Mouse (Mus musculus) C2C12 (cell line): ENCODE results near the gene Calm1. TPM values are rescaled to one million over a fixed set of nuclear protein-coding genes. Genes with fewer than 3 reads are reported as not detected.

Experiments
- H3K27me3 ChIP-seq: one replicate; pipeline ENCODE4 v1.6.1; 2011; ENCODE audit not compliant: control insufficient read depth, insufficient read depth, insufficient read length
- H3K36me3 ChIP-seq: one replicate; pipeline ENCODE4 v1.6.1; 2011; ENCODE audit not compliant: control insufficient read depth, insufficient read depth
- H3K4me3 ChIP-seq: one replicate; pipeline ENCODE4 v1.5.1; 2011; ENCODE audit warnings: mild to moderate bottlenecking, control low read depth; ENCODE audit not compliant: poor library complexity, insufficient read depth, severe bottlenecking
- H3K79me2 ChIP-seq: one replicate; pipeline ENCODE4 v1.6.1; 2011; ENCODE audit not compliant: control insufficient read depth, insufficient read depth
- H3K79me3 ChIP-seq: one replicate; pipeline ENCODE4 v1.6.1; 2011; ENCODE audit warnings: low read depth, control low read depth
- H3ac ChIP-seq: one replicate; pipeline ENCODE3; 2011; ENCODE audit warnings: low read depth; ENCODE audit not compliant: control insufficient read depth, insufficient read length
- CEBPB ChIP-seq: IDR thresholded peaks from one replicate; pipeline ENCODE4 v1.6.1; 2011; ENCODE audit warnings: low read depth, mild to moderate bottlenecking, control low read depth, moderate library complexity
- CTCF ChIP-seq: IDR thresholded peaks from one replicate; pipeline ENCODE4 v1.5.1; 2011; ENCODE audit not compliant: control insufficient read depth, insufficient read depth, insufficient read length
- FOSL1 ChIP-seq: IDR thresholded peaks from one replicate; pipeline ENCODE4 v1.8.0; 2011; ENCODE audit warnings: mild to moderate bottlenecking, low read length; ENCODE audit not compliant: poor library complexity, insufficient read depth, severe bottlenecking
- MAX ChIP-seq: IDR thresholded peaks from one replicate; pipeline ENCODE4 v1.6.1; 2011; ENCODE audit warnings: mild to moderate bottlenecking, control low read depth
- MYOD1 ChIP-seq: IDR thresholded peaks from one replicate; pipeline ENCODE4 v1.6.1; 2011; ENCODE audit warnings: low read depth; ENCODE audit not compliant: control insufficient read depth, insufficient read length
- MYOG ChIP-seq: IDR thresholded peaks from one replicate; pipeline ENCODE4 v1.6.1; 2011; ENCODE audit not compliant: control insufficient read depth, insufficient read length; ENCODE audit errors: extremely low read depth
- USF1 ChIP-seq: IDR thresholded peaks from one replicate; pipeline ENCODE4 v1.6.1; 2011; ENCODE audit warnings: low read depth, mild to moderate bottlenecking, control low read depth, moderate library complexity
- polyA plus RNA-seq: library from polyadenylated mRNA; unstranded; fragments of >200 nt; fragmentation: generic; extraction: Trizol; gene quantifications from one replicate; pipeline ENCODE4 v1.2.1, GENCODE M21; 2012; ENCODE audit warnings: missing spikeins

Calm1 gene
- polyA plus RNA-seq, 1 experiment = 397 TPM

DNA sequence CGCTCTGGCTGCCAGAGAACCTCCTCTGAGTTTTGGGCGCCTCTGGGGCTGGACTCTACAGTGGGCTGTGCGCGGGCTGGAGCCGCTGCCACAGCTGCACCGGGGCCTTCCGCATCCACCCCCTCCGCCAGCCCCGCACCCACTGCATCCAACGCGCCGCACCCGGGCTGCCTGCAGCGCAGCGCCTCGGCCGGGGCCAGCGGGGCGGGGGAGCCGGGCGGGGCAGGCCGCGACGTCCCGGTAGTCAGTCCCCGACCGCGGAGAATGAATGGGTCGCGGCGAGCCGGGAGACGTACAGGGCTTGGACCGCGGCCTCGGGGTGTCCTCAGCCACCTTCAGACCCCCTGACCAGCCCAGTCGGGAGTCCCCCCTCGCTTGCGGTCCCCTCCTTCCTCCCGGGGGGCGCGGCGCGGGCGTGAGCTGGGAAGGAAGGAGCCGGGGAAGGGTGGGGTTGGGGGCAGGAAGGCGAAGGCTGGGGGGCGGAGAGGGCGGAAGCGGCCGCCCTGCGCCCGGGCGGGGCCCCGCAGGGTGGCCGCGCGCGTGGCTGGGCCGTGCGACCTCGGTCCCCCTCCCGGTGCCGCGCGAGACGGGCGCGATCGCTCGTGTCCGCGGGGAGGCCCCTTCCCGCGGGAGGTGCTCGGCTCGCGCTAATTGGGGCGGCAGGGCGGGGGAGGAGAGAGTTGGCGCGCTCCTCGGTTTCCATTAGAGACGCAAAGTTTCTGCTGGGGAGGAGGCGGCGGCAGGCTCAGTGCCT is 833 bp downstream of the Calm1 start:
- H3K79me3 ChIP-seq = peaks cover 50% of the 10 kb centered on the region

DNA sequence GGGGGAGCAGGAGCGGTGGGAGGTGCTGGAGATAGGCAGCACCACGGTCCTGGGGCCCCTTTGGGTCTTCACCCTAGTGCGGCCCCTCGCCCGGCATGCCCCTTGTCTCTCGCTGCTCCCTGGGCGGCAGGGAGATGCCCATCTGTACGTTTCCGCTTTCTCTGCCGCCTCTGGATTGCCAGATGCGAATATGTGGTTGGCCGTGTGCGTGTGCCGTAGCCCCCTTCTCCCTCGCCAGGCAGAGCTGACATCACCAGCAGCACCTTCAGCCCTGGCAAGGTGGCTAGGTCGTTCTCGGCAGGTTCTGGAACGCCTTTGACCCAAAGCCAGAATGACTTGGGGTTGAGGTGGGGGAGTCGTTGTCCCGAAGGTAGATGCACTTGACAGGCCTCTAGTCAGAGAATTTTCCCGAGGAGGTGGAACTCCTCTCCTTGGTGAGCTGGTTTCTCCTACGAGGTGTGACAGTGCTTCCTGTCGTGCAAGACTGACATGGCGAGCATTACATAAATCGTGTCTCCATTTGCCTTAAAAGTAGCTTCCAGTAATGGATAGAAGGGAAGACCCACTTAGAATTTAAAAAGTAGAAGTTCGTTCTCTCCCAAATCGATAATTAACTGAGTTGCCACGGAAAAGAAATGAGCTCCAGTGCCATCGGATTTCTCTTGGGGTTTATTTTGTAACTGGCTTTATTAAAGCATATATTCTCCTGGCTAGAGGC is 1.6 kb downstream of the Calm1 start:
- Histone ChIP-seq H3K27me3 (no peaks in the 10 kb centered on the region), H3ac (peak overlapping the region; percentile 66), H3K36me3 (peaks cover 38% of the 10 kb centered on the region), H3K4me3 (peak overlapping the region; percentile 97), H3K79me2 (peaks cover 65% of the 10 kb centered on the region), H3K79me3 (peaks cover 54% of the 10 kb centered on the region)
- no peak for TF ChIP-seq MAX

More for the DNA sequence above, 833 bp downstream of the Calm1 start:
- H3K79me2 ChIP-seq = peaks cover 58% of the 10 kb centered on the region
- H3K27me3 ChIP-seq = no peaks in the 10 kb centered on the region
- H3ac ChIP-seq = peak overlapping the region; percentile 66
- H3K4me3 ChIP-seq = peak overlapping the region; percentile 97
- H3K36me3 ChIP-seq = peaks cover 31% of the 10 kb centered on the region
- no peak for TF ChIP-seq FOSL1
- TF ChIP-seq MYOG = no peak
- no peak for TF ChIP-seq MYOD1
- no peak for TF ChIP-seq USF1
- no peak for TF ChIP-seq CTCF
- no peak for TF ChIP-seq CEBPB

DNA sequence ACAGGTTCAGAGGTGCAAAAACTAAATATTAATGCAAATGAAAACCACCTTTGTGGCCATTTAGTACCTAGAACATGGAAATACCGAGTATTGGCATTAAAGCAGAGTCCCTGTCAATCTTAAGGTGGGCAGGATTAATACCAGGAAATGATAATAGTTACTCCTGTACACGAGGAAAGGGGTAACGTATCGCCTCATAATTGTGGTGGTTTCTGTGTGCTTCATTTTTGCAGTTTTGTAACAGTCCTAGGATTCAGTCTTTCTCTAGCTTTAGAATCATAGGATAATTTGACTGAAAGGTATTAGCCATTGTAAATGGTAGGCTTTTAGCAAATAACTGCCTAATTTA is 2.1 kb downstream of the Calm1 start:
- no peak overlapping the region for H3ac ChIP-seq
- peaks cover 54% of the 10 kb centered on the region for H3K79me3 ChIP-seq
- no peaks in the 10 kb centered on the region for H3K27me3 ChIP-seq
- H3K36me3 ChIP-seq = peaks cover 43% of the 10 kb centered on the region
- no peak for TF ChIP-seq CEBPB
- TF ChIP-seq FOSL1 = no peak
- TF ChIP-seq USF1 = no peak
- no peak for TF ChIP-seq MAX
- TF ChIP-seq CTCF = no peak
- no peak for TF ChIP-seq MYOG
- no peak for TF ChIP-seq MYOD1
- H3K79me2 ChIP-seq = peaks cover 65% of the 10 kb centered on the region
- H3K4me3 ChIP-seq = peak overlapping the region; percentile 97

DNA sequence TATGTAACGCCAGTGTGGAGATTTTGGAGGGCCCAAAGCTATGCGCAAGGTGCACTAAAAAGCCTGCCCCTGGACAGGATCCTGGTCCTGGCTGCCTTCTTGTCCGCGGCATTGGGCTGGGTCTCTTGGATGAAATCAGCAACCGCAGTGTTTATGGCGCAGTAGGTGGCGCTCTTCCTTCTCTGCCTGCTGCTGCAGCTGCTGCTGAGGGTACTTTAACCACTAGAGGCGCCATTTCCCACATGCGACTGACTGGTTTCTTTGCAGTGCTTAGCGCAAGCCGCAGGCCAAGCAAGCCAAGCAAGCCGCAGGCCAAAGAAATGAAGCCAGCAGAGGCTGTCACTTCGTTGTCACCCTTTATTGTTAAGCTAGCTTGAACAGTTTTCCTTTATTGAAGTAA is 2.6 kb downstream of the Calm1 start:
- Histone ChIP-seq H3K4me3 (peak overlapping the region; percentile 97), H3ac (no peak overlapping the region), H3K79me2 (peaks cover 65% of the 10 kb centered on the region), H3K36me3 (peaks cover 48% of the 10 kb centered on the region), H3K79me3 (peaks cover 54% of the 10 kb centered on the region), H3K27me3 (no peaks in the 10 kb centered on the region)
- TF ChIP-seq MYOD1 (peak; percentile 70), MYOG (no peak), FOSL1 (no peak), USF1 (no peak), CEBPB (no peak), MAX (peak; percentile 83), CTCF (peak; percentile 100)

DNA sequence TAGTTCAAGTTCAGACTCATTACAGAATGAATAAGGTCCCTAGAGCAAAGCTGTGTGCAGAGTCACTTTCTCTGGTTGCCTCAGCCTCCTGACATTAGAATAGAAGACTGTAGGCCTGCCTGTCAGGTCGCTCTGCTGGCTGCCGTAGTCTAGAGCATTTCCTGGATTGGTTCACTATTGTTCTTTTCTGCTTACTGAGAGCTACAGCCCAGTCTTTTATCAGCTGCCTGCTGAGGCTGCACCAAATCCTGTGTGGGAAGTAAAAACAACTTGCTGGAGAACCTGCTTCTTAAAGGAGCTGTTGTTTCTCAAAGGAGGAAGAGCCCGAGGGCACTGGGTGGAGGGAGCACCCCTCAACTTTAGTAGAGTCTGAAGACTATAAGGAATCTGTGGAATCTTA is 4.5 kb downstream of the Calm1 start:
- no peak overlapping the region for H3ac ChIP-seq
- H3K79me3 ChIP-seq = peaks cover 54% of the 10 kb centered on the region
- no peak overlapping the region for H3K4me3 ChIP-seq
- no peaks in the 10 kb centered on the region for H3K27me3 ChIP-seq
- peaks cover 65% of the 10 kb centered on the region for H3K79me2 ChIP-seq
- H3K36me3 ChIP-seq = peaks cover 63% of the 10 kb centered on the region
- TF ChIP-seq CEBPB = no peak
- no peak for TF ChIP-seq FOSL1
- TF ChIP-seq MYOG = no peak
- TF ChIP-seq MYOD1 = no peak
- no peak for TF ChIP-seq USF1
- TF ChIP-seq CTCF = no peak
- no peak for TF ChIP-seq MAX

DNA sequence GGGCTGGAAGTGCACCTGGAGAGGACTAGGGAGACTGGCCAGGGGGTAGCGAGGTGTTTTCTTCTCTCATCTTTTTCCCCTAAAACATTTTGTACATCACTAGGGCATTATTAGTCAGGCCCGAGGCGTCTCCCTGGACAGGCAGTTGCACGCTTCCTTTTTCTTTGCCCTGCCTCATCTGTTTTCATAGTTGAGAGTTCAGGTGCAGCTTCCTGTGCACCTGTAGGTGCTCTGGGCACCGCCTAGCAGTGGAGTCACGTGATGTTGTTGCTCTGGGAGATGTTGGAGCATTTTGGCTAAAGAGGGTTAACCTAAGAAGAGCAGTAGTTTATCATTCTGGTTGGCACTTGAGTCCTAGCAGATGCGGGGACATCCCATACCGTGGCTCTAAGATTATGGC is 5.9 kb downstream of the Calm1 start:
- no peak for TF ChIP-seq FOSL1
- TF ChIP-seq CEBPB = no peak
- no peak for TF ChIP-seq MYOD1
- TF ChIP-seq CTCF = no peak
- peaks cover 74% of the 10 kb centered on the region for H3K36me3 ChIP-seq
- no peak overlapping the region for H3K4me3 ChIP-seq
- H3K79me3 ChIP-seq = peaks cover 50% of the 10 kb centered on the region
- no peak overlapping the region for H3ac ChIP-seq
- H3K79me2 ChIP-seq = peaks cover 56% of the 10 kb centered on the region
- H3K27me3 ChIP-seq = no peaks in the 10 kb centered on the region
